Mouse (Mus musculus) lung, adult 2 months (tissue): ENCODE measurements at regions not wholly inside any gene's neighbourhood (a gene's known extent, or its start where the extent isn't known, plus 50 kb on each side); places are given as distances from the start of the nearest gene placed in this dataset.

ENCODE experiments used
- CTCF ChIP-seq: fragments of 200-500 bp; IDR thresholded peaks from 2 replicates; pipeline ENCODE4 v1.5.1; 2011; ENCODE audit warnings: mild to moderate bottlenecking, low read length, control low read depth; ENCODE audit not compliant: insufficient read depth
- POLR2A ChIP-seq: fragments of 200-500 bp; IDR thresholded peaks from 2 replicates; pipeline ENCODE4 v1.6.1; 2011; ENCODE audit warnings: low read depth, mild to moderate bottlenecking, control low read depth, low read length, borderline replicate concordance; ENCODE audit errors: extremely low read depth

DNA sequence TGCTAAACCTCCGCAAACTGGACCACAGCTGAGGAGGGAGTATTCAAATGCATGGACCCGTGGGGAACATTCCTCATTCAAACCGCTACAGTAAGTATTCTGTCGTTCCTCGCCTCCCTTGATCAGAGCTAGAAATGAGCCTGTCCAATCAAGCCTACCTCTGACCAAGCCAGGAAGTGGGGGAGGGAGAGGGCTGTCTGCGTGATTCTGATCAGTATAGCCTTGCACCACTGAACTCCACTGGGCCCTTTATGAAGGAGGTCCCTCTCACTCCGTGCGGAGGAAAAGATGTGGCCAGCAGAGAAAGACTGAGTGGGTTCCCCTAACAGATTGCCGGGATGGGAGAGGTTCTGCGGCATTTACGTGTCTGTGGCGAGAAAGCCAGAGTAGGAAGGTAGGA, 257.4 kb upstream of the Kazn start:
- no peak for TF ChIP-seq CTCF
- TF ChIP-seq POLR2A = no peak
